Mouse (Mus musculus): Measurements from ENCODE around the gene Phgdh.
A peak's percentile ranks its signal among the peaks of the same experiment; 100 is the strongest.

The Phgdh gene

DNA sequence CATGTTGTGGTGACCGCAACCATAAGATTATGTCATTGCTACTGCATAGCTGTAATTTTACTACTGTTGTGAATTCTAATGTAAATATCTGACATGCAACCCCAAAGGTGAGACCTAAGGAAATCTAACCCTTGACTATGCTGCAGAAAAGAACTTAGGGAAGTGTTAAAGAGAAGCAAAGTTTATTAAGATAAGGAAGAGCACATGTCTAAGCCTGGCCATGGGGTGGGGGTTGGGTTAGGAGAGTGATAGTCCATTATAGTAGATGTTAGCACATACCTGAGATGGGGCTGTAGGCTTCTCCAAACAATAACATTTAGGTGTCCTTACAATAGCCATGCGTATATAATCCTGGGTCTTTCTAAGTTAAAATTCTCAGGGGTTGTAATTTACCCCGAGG is 3.4 kb upstream of the Phgdh start:
- DNase-seq, result no peak

DNA sequence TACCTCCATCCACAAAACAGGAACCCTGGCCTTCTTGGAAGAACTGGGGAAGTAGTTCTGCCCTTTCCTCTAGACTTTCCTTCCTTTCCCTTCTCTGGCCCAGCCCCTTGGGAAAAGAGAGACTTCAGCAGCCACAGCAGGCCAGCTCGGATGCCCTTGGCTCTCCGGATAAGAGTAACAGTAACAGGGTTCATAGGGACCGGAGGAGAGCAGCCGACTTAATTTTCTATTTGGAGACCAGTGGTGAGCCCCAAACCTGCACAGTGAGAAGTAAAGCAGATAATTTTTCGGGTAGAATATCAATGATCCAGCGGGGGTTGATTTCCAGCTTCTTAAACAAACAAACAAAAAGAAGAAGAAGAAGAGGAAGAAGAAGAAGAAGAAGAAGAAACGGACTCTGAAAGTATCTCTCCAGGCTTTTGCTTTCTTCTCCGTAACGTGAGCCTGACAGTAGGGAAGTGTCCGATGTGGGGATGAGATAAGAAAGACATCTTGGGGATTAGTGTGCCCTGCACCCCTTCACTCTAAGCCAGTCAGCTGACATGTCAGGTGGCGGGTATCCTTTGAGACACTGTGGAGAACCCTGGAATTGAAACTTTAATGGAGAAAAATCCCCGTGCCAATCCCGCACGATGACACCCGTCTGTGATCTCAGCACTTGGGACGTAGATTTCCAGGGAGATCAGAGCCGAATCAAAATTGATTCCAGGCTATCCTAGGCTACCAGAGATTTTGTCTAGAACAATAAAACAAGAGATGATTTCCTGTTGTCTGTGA is 1.2 kb upstream of the Phgdh start:
- DNase-seq, result no peak

DNA sequence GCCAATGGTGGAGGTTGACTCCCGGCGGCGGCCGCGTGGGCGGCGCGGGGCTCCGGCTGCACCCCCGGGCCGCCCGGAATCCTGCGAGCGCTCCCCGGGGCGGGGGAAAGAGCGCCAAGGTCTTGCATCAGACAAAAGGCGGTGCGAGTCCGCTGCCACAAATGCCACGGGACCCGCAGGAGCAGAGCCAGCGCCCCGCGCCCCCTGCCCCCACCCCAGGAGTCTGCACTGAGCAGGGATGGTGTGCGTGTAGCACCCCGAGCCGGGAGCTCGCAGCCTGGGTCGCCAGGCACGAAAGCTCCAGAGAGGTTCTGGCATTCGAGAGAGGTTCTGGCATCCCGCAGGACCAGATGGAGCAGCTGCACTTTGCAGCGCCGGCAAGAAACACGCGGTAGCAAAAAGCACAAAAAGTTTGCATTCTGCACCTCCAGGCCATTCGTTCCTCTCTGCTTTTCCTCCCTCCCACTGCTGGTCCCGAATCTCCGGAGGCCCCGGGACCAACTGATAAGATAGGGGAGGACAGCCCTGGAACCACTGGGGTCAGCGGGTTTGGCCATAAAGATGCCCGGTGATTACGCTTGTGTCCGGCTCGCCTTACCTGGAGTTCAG is 589 bp downstream of the Phgdh start:
- peak; percentile 29 to 50 for DNase-seq

DNA sequence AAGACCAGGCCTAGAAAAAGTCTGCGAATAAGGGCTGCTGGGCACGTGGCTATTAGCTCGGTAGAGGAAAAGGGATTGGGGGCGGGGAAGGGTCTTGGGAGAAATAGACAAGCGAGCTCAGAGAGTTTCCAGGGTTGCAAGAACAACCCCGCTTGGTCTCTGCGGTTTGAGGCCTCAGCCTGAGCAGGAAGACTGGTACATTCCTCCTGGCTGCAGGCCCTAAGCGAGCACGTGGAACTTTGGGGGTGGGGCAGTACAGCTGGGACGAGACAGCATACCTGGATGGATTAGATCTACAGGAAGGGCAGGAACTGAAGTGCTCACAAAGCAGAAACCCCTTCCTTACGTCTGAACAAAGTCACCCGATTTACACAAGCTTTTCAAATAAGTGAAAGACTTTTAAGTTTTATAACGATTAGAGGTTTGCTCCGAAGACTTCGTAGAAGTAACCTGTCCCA is 1.2 kb downstream of the Phgdh start:
- peak; percentile 17 to 38 for DNase-seq

DNA sequence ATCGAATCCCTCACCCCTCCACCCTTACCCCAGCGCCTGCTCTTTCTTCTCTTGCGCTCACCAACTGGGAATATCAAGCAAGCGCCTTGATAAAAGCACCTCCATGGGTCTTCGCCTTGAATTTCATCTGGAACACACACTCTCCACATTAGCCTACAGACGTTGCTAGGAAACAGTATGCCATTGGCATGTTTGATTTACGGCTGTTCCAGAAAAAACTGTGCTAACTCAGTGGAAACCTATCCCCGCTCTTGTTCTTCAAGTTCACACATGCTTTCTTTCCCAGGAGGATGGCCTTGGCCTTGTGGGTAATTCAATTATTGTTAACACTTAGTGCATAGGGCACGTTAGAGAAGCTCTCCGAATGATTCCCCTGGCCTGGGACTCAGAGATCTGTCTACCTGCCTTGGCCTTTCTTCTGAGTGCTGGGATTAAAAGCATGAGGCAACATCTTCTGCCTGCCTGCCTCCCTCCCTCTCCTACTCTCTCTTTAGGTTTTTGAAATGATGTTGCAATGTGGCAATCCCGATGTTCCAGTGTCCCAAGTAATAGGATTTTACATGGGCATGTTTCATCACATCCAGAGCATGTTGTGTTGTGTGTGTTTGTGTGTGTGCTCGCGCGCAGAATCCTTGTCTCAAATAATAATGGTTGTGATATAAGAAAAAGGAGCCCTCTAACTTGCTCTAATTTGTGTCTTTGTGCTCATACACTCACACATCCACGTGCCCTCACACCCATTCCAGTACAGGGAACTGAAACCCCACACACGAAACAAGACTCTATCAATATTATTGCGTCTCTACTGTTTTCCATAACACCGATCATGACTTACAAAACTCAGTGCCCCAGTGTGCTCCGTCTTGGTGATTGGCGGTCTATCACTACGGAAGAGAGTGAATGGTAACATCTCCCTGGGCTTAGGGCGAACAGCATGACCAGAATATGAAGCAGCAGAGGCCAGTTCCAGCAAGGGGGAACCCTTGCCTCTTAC is 2.8 kb downstream of the Phgdh start:
- peak in 1 of 2 experiments; percentile 13 for DNase-seq

DNA sequence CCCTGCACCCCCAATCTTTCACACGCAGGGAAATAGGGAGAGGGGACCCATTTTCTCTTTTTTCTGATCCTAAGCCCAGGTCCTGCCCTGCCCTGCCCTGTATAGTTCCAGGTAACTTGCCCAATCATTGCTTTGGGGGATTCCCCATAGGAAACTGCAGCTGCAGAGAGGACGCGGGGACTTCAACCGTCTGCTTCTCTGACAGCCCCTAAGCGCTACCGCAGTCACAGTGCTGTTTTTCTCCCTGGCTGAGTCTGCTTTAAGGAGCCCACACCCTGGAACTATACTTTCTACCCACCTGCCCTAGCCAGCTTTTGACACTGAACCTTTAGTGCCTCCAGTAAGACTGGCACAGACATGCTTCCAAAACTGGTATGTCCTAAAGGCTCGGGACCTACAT is 3.9 kb downstream of the Phgdh start:
- DNase-seq, result peak; percentile 25 to 33

DNA sequence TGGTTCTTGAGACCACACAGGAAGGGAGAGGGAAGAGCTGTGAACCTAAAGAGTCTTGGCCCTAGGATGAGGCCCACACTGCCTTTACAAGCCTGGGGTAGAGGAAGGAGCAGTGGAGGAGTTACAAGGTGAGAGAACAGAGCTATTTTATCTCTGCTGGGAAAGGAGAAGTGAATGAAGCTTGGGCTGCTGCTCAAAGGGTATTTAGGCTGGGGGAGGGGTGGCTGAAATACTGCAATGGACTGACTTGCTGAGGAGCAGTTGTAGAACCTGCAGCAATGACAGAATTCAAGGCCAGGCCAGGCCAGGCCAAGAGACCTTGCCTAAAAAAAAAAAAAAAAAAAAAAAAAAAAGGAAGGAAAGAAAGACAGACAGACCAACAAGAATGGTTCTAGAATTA is 4.5 kb downstream of the Phgdh start:
- no peak for DNase-seq

DNA sequence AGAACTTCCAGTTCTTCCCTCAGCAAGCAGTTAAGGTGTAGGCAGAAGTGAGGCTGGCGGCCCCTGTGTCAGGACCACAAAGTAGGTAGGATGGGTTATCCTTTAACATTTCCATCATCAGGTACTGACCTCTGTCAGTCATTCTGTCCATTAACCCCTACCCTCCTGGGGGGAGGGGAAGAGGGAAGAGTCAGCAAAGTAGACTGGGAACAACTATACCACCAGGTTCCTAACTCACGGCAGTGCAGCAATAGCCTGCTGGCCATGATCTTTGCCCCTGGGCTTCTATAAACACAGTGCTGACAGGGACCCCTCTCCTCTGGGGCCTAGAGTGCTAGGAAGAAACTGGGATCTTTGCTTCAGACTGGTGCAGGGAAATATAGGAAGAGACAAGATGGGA is 5.8 kb downstream of the Phgdh start:
- DNase-seq, result no peak

DNA sequence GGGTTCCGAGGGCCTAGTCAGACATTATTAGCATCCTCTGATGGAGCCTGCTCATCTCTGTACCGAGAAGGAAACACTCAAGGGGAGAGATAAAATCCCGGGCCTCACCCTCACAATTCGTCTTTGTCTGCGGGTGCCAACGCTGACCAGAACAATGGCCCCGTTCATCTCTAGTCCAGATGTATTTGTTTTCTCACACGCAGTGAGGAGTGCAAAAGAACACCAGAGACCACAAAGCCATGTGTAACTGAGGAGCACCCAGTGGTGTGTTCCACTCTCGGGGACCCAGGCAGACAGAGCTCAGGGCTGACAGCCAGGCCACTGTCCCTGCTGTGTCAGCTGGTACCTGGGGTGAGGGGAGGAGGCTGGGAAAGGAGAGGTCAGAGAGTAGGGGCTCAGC is 15.6 kb downstream of the Phgdh start:
- DNase-seq, result no peak

DNA sequence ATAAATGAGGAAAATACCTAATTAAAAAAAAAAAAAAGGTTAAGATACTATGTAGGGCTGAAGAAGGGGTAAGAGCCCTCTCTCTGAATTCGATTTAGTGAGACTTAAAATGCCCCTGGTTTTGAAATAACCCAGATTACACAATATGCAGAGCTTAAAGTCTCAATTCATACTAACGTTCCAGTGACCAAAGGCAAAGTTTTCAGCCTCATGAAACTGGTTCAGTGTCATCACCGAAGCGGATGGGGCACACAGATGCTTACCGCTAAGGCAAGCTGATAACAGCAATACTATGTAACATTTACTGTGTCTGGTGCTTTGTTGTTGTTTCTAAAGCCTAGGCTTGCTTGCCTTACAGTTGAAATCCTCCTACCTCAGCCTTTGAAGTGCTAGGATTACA is 17.6 kb downstream of the Phgdh start:
- DNase-seq, result no peak

DNA sequence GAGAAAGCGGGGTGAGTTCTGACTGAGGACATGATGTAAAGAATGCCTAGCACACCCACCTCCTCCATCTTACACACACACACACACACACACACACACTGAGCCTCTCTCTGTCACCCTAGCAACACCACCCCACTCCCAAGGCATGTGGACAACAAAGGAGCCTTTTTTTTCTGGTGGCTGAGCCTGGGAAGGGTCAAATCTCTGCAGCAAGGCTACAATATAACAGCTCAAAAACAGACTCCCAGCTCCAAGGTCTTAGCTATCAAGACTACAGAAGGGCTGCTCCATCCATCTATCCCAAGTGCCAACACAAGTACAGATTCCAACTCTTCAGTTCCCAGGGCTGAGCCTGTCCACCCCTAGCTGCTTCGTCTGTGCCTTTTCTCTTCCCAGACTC is 20.6 kb downstream of the Phgdh start:
- DNase-seq, result no peak

DNA sequence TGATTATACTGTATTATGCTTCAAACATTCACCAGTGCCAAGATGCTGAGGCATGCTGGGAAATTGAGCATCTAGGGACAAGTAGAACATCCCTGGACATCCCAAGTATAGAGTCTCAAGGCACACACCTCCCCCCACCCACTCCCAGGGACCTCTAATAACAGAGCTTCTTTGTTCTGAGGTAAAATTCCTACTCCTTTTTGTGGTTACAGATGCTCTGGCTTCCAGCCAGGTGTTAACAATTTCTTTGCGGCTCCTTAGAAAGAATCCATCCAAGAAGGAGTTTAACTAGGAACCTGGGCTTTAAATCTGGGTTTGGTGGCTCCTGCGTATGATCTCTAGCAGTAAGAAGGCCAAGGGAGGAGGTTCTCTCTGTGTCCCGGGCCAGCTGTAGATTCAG is 22.6 kb downstream of the Phgdh start:
- no peak for DNase-seq

DNA sequence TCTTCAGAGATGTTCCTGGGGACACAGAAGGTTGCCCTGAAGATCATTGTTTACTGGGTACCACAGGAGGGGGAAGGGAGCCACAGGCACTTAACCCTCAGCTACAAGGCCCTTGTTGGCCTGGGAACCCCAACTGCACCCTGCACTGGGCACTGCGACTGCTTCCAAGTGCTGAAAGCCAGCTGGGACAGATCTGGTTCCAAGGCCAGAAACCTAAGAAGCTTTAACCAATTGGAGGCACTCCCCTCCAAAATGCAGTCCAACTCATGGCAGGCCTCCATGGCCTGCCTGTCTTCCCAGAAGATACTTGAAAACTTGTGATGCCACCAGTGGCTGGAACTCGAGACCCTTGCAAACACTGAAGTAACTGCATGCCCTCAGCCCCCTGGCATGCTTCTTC is 24.6 kb downstream of the Phgdh start:
- DNase-seq, result no peak

DNA sequence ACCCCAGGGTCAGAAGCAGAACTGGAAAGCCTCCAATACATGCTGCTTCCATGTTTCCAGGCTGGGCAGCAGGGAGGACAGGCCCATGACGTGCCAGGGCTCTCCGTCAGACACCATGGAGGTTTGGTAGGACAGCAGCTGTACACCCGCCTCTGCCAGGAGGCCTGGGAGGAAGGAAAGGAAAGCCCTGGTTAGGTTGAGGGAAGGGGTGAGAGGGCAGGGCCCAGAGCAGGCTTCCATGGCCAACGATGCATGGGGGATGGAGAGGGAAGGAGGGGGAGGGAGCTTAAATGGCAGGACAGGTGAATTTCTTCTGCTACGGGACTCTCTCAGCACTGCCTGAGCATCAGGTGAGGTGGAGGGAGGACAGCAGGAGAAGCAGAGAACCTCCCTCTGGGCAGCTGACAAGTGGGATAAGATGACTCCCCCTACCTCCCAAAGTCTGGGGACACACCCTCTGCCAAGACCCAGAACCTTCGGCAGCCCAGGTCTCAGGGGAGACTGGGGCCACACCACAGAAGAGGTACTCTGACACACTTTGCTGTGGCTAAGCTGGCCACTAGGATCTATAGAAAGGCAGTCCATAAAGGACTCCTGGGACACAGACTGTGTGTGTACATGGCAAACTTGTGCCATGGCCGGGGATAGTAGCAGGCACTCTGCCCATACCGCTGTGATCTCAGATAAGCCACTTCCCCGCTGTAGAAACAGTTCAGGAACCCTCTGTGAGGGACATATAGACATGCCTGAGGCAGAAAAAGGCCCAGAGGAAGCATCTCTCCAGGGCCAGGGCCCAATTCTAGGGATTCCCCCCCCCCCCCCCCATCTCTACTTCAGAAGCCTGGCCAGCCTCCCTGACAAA is 26.3 kb downstream of the Phgdh start:
- no peak for DNase-seq

DNA sequence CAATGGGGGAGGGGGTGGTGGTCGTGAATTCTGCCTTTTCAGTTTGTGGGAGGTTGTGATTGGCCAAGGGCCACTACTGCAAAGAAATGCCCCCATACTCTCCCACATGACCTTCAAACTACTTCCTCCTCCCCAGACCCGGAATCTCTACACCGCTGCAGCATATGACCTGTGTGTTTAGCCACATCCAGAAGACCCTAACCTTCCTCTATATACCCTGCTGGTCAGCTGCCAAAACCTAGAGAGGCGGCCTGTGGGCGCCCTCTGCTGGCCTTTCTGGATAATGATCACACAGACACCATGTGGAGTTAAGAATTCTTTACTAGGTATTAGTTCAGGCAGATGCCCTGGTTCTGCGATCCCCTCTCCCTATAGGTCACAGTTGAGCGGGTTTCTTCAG is 26.9 kb downstream of the Phgdh start:
- peak in 1 of 2 experiments; percentile 58 for DNase-seq

DNA sequence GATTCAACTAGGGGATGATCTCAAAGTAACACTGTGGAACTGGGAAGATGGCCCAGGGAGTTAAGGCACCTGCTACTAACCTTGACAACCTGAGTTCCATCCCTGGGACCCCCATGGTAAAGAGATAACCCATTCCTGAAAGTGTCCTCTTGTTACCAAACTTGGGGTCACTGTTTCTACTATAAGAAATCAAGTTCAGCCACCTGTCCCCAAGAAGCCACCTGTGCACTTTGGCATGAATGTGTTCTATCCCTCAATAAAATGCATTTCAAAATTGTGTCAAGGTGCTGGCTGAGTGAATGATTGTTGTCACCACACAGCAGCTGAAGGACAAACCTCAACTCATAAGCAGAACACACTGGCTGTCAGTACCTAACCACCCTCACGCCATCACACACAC is 29.3 kb downstream of the Phgdh start:
- no peak for DNase-seq

DNA sequence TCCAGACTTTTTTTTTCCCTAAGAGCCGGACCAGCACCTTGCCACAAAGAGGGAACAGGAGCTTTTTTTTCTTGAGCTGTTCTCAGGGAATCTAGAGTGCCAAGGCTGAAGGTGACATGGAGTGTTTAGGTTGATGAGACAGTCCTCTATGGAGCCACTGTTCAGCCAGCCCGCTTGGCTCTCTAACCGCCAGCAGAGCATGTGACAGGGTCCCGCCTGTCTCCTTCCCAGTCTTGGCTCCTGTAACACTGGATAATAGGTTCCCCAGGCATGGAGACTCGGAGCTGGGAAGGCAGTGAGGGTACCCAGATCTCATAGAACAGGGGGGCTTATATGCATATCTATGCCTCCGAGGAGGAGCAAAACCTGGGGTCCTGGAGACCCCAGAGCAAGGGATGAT is 31.2 kb downstream of the Phgdh start:
- DNase-seq, result no peak

DNA sequence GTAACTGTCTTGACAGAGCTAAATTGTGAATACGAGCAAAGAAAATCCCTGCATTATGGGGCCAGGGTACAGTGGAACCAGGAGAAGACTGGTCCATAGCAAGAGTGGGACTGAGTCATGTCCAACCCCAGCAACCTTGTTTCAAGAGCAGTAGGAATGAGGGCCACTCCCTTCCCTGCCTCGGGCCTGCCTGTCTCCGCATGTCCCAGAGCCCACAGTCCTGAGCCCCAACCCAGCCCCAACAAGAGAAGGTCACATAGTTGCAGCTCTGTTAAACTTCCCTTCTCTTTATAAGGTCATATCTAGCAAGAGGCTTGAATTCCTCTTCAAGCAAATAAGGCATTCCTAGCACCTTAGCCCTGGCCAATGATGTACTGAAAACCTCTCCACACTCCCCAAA is 38.0 kb downstream of the Phgdh start:
- DNase-seq, result no peak

DNA sequence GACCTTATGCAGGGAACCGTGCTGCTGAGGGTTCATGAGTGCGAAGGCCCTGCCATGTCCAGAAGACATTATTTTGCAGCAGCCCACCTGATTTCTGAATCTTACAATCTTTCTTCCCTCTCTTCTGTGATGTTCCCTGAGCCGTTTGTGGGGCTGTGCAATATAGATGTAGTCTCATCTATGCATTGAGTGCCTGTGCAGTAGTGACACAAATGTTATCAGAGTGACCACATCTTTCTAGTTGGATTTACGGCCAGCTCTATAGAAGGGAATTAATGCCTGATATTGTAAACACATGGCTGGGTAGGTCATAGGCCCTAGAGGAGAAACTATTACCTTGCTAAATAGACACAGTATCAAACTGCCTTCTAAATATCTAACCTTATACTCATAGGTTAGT is 39.5 kb downstream of the Phgdh start:
- DNase-seq, result no peak

DNA sequence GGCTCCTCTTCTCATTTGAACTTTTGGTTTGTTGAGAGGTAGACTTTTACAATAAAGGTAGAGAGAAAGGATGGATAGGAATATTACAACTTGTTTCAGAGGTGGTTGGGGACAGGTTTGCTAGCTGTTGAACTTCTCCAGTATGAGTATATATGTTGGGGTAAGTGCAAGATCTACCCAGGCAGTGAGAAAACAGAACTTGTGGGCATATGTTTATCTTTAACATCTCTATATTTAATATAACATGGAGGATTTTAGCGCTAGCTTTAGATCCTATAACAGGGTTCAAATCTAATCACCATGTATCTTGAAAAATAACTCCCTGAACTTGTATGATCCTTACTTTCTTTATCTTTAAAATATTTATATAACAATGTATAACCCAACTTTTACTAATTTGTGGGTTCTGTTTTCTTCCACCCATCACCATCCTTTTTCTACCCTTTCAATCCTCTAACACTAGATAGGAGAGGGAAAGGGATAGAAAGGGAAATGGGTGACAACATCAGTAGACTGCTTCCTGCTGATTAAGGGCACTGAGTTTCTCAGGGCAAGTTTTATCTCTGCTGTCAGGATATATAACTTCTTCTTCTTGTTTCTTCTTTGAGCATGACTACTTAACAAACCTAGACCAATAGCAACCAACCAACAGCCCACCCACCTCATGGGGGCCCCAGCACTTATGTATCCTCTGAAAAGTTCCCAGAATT is 40.2 kb downstream of the Phgdh start:
- no peak for DNase-seq

DNA sequence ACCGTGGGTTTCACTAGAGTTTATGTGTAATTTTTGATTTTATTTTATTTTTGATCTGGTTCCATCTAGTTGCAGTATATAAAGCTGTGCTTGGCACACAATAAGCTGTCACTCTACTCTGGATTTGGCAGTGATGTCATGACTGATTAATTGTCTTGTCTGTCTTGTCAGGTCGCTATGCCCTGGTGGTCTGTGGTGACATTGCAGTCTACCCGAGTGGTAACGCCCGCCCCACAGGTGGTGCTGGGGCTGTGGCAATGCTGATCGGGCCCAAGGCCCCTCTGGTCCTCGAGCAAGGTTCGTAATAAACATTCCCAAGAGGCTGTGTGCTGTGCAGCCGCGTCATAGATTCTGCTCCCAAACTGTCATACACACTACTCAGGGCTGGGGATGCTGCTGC is 43.8 kb downstream of the Phgdh start:
- no peak for DNase-seq

DNA sequence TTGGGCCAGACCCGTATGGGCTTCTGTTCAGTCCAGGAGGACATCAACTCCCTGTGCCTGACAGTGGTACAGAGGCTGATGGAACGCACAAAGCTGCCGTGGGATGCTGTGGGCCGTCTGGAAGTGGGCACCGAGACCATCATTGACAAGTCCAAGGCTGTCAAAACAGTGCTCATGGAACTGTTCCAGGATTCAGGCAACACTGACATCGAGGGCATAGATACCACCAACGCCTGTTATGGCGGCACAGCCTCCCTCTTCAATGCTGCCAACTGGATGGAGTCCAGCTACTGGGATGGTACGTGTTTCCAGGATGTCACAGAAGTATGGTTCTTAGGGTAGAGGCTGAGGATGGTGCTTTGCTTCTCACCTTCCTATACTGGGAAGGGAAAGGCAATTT is 48.7 kb downstream of the Phgdh start:
- DNase-seq, result no peak
